Mouse (Mus musculus) hindbrain, embryonic 15.5 days (tissue): ENCODE results near the gene D6Wsu163e. TPM values are rescaled to one million over a fixed set of nuclear protein-coding genes. Genes with fewer than 3 reads are reported as not detected.

Experiments
- ATAC-seq: fragments of 200-750 bp; cut with Nextera tagmentation; 2 replicates; pipeline ENCODE4 v1.8.0; 2017; ENCODE audit warnings: low read depth, moderate number of reproducible peaks, moderate TSS enrichment; ENCODE audit not compliant: low FRiP score
- H3K27ac ChIP-seq: fragments of 300-500 bp; sonication (generic); replicated peaks from 2 replicates; pipeline ENCODE4 v1.5.1; 2015; ENCODE audit warnings: mild to moderate bottlenecking, inconsistent platforms
- H3K27me3 ChIP-seq: fragments of 300-500 bp; sonication (generic); 2 replicates; pipeline ENCODE4 v1.6.1; 2015; ENCODE audit warnings: control low read depth, inconsistent platforms
- H3K36me3 ChIP-seq: fragments of 300-500 bp; sonication (generic); 2 replicates; pipeline ENCODE4 v1.6.1; 2015; ENCODE audit warnings: control low read depth, inconsistent platforms
- H3K4me1 ChIP-seq: fragments of 300-500 bp; sonication (generic); replicated peaks from 2 replicates; pipeline ENCODE4 v1.6.1; 2015; ENCODE audit warnings: control low read depth, inconsistent platforms
- H3K4me2 ChIP-seq: fragments of 300-500 bp; sonication (generic); 2 replicates; pipeline ENCODE4 v1.6.1; 2015; ENCODE audit warnings: moderate library complexity, mild to moderate bottlenecking, inconsistent platforms
- H3K4me3 ChIP-seq: fragments of 300-500 bp; sonication (generic); 2 replicates; pipeline ENCODE4 v1.5.1; 2015; ENCODE audit warnings: mild to moderate bottlenecking, inconsistent platforms
- H3K9ac ChIP-seq: fragments of 300-500 bp; sonication (generic); 2 replicates; pipeline ENCODE4 v1.6.1; 2015; ENCODE audit warnings: inconsistent platforms
- H3K9me3 ChIP-seq: fragments of 300-500 bp; sonication (generic); 2 replicates; pipeline ENCODE4 v1.6.1; 2016; ENCODE audit warnings: control low read depth, inconsistent platforms
- WGBS: fragments of 180-500 bp; shearing (Covaris S2); methylation state at CpG from one replicate; pipeline ENCODE4 v1.1.7; 2015; 5-methylcytosine and 5-hydroxymethylcytosine counted together
- polyA plus RNA-seq: library from polyadenylated mRNA; unstranded; fragments of >200 nt; fragmentation: Nextera tagmentation; extraction: Ambion mirVana; gene quantifications from 2 replicates; pipeline ENCODE4 v1.2.1, GENCODE M21; 2015

Gene D6Wsu163e
- polyA plus RNA-seq, 1 experiment from 2014 or later = 30.1 TPM

DNA sequence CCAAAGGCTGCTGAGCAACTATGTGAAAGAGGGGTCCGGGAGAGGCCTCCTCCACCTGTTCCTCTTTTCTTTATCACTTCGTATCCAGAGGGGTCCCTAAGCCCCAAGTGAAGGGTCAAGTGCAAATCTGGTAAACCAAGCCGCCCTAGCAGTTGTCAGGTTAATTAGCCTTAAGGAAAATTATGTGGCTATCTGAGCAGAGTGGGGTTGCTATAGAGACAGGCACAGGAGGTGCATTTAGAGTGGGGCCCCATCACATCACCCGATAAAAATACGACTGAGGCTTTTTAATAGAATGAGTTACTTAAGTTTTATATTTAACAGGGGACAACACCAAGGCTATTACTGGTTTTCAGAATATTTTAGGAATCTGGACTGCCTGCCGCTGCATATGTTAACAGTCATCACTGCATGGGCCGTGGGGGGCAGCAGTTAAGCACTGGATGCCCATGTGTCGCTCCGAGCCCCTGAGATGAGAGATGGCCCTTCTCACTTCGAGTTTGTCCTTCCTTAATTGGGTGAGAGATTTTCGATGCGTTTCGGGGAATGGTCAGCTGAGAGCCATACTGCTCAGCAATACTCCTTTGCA, 72.3 kb downstream of the D6Wsu163e start:
- H3K4me2 ChIP-seq = no peak overlapping the region
- H3K36me3 ChIP-seq = no peaks in the 10 kb centered on the region
- no peaks in the 10 kb centered on the region for H3K9me3 ChIP-seq
- no peak overlapping the region for H3K4me3 ChIP-seq
- no peaks in the 10 kb centered on the region for H3K27me3 ChIP-seq
- no peak overlapping the region for H3K9ac ChIP-seq
- 73% methylated on average over 13 of the region's 13 CpGs for WGBS
- no peaks in the 10 kb centered on the region for H3K4me1 ChIP-seq
- no peak for ATAC-seq
- H3K27ac ChIP-seq = no peak overlapping the region

GRCm38 (mm10) chr6:127014906-127015770, 75.4 kb downstream of the D6Wsu163e start, which contains the start of gene Fgf6:
Gene Fgf6 (plus strand): TSS chr6:127015586.
- Histone ChIP-seq H3K4me3 (no peak within 1 kb of the TSS), H3K27ac (no peak within 1 kb of the TSS)
- 83% methylated on average over 26 of the region's 26 CpGs for WGBS

DNA sequence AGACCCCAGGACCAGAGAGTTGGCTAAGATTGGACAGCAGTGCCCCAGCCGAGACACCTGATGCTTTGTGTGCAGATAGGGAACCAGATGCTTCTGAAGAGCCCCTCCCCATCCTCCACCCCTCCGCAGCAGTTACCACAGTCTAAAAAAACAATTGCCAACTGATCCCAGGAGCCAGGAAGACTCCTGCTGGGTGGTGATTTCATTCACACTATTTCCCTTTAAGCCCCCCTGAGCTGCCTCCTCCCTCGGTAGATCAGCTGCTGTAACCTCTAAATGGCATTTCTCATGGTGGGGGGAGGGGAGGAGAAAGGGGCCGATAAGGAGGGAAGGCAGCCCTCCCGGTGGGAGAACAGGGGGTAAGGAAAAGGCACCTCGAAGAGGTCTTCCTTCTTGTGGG, 79.5 kb downstream of the D6Wsu163e start:
- Histone ChIP-seq H3K9me3 (no peaks in the 10 kb centered on the region), H3K9ac (no peak overlapping the region), H3K27ac (no peak overlapping the region), H3K4me1 (peaks cover 11% of the 10 kb centered on the region), H3K4me3 (no peak overlapping the region), H3K27me3 (no peaks in the 10 kb centered on the region), H3K4me2 (no peak overlapping the region), H3K36me3 (no peaks in the 10 kb centered on the region)
- ATAC-seq = no peak
- 11% methylated on average over 6 of the region's 6 CpGs for WGBS

More at GRCm38 (mm10) chr6:127014906-127015770, 75.4 kb downstream of the D6Wsu163e start, which contains the start of gene Fgf6:
- no peaks in the 10 kb centered on the region for H3K27me3 ChIP-seq
- H3K9ac ChIP-seq = no peak within 1 kb of the TSS
- no peaks in the 10 kb centered on the region for H3K36me3 ChIP-seq
- ATAC-seq = no peak
- H3K4me2 ChIP-seq = no peak within 1 kb of the TSS
- H3K4me1 ChIP-seq = 0 out of 2 replicates have a peak, but pooled peaks cover 6% of the 10 kb centered on the region
- H3K9me3 ChIP-seq = no peaks in the 10 kb centered on the region

- Histone ChIP-seq H3K4me2 (no peak overlapping the region), H3K9me3 (no peaks in the 10 kb centered on the region), H3K4me3 (no peak overlapping the region), H3K4me1 (peaks cover 11% of the 10 kb centered on the region), H3K27me3 (no peaks in the 10 kb centered on the region), H3K36me3 (no peaks in the 10 kb centered on the region), H3K27ac (no peak overlapping the region), H3K9ac (no peak overlapping the region)
- ATAC-seq = no peak
- WGBS = 17% methylated on average over 13 of the region's 13 CpGs
These were observed 80.7 kb downstream of the D6Wsu163e start for GRCm38 (mm10) chr6:127020431-127020830.

DNA sequence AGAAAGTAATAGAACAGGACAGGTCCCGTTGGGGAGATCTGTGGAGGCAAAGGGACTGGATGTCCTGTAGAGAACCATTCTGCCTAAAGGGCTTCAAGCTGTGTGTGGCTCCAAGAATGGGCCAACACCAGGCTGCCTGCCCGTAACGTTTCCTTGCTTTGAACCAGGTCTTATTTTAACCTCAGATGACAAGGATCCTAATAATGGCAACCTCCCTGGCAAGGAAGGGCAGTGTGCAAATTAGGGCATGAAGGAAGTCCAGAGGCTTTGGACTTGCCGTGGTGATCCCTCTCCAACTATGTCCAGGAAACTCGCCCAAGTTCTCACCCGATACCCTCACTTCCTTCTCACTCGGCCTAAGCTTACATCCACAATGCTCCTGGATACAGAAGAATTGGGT, 85.1 kb downstream of the D6Wsu163e start:
- H3K4me3 ChIP-seq = no peak overlapping the region
- no peaks in the 10 kb centered on the region for H3K9me3 ChIP-seq
- peaks cover 4% of the 10 kb centered on the region for H3K4me1 ChIP-seq
- H3K27me3 ChIP-seq = no peaks in the 10 kb centered on the region
- H3K27ac ChIP-seq = no peak overlapping the region
- H3K36me3 ChIP-seq = no peaks in the 10 kb centered on the region
- H3K9ac ChIP-seq = no peak overlapping the region
- no peak for ATAC-seq
- 76% methylated on average over 7 of the region's 7 CpGs for WGBS
- H3K4me2 ChIP-seq = no peak overlapping the region

Other genes with a start within 250 kb of the D6Wsu163e start
- gene Kcna6, start 199.3 kb upstream of the D6Wsu163e start, polyA plus RNA-seq = 22.3 and 24.4 TPM in 2 replicates
- gene Ndufa9, start 90.8 kb upstream of the D6Wsu163e start, polyA plus RNA-seq = 185 and 194 TPM in 2 replicates
- 0.07 TPM in 1 of 2 replicates, not detected in the other for gene Akap3, start 86.9 kb upstream of the D6Wsu163e start, polyA plus RNA-seq
- gene Dyrk4, start 18.1 kb upstream of the D6Wsu163e start, polyA plus RNA-seq = 0.07 TPM in 1 of 2 replicates, not detected in the other
- 13.8 and 17.4 TPM in 2 replicates for gene Rad51ap1, start 375 bp upstream of the D6Wsu163e start, polyA plus RNA-seq
- 0.04 TPM in 1 of 2 replicates, not detected in the other for gene Fgf6, start 75.6 kb downstream of the D6Wsu163e start, polyA plus RNA-seq
- 0.14 and 0.29 TPM in 2 replicates for gene Fgf23, start 132.9 kb downstream of the D6Wsu163e start, polyA plus RNA-seq
- gene Tigar, start 169.6 kb downstream of the D6Wsu163e start, polyA plus RNA-seq = 6.1 and 8.5 TPM in 2 replicates
- 288 and 507 TPM in 2 replicates for gene Ccnd2, start 212.2 kb downstream of the D6Wsu163e start, polyA plus RNA-seq